Mouse (Mus musculus): ENCODE results near the gene Nup160. TPM values are rescaled to one million over a fixed set of nuclear protein-coding genes. Genes with fewer than 3 reads are reported as not detected.
A peak's percentile ranks its signal among the peaks of the same experiment; 100 is the strongest.

The Nup160 gene
- polyA plus RNA-seq, 1 experiment from 2014 or later = 63.9 TPM

DNA sequence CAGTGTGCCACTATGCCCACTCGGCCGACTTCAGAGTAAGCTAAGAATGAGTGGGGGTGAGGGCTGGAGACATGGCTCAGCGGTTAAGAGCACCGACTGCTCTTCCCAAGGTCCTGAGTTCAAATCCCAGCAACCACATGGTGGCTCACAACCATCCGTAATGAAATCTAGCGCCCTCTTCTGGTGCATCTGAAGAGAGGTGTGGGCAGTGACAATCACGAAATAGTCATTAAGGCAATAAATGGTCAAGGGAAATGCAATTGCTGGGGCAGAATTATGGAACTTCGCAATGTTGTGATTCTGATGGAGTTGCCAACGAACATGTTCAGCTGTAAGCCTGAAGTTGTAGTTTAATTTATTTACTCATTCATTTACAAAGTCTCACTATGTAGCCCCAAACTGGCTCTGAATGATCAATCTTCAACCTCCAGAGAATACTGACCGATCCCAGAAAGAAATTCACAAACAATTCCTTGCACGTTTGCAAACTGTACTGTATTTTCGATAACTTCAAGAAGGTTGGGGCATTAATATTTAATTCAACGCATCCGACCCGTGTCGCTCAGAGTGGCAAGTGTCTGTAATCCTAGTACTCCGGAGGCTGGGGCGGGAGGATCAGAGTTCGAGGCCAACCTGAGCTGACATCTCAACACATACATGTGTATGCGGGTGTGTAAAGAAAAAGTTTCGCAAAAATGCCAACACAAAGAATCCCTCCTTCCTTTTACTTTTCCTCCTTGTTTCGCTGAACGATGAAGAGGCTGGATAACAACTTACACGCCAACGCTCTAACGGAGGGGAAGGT is 1.4 kb downstream of the Nup160 start:
- 30% methylated on average over 26 of the region's 26 CpGs for WGBS
- TF ChIP-seq CTCF (IDR thresholded peaks at IDR 0.05; ENCODE audit: low read depth) = peak; percentile 55
- Histone ChIP-seq H3K4me2 (peak overlapping the region; percentile 78), H3K36me3 (ENCODE audit: insufficient read depth) (peaks cover 20% of the 10 kb centered on the region), H3K27me3 (ENCODE audit: insufficient read depth, low read length) (no peaks in the 10 kb centered on the region), H3K27ac (ENCODE audit: low read depth) (peak overlapping the region; percentile 96), H3K9me3 (ENCODE audit: low read depth, low read length) (no peaks in the 10 kb centered on the region), H3K9ac (peak overlapping the region; percentile 81), H3K4me1 (ENCODE audit: insufficient read depth) (peaks cover 5% of the 10 kb centered on the region), H3K4me3 (ENCODE audit: low read depth, low read length) (peak overlapping the region; percentile 85)
- DNase-seq = peak; percentile 47
- peak; percentile 42 for ATAC-seq (ENCODE audit: insufficient read depth)

DNA sequence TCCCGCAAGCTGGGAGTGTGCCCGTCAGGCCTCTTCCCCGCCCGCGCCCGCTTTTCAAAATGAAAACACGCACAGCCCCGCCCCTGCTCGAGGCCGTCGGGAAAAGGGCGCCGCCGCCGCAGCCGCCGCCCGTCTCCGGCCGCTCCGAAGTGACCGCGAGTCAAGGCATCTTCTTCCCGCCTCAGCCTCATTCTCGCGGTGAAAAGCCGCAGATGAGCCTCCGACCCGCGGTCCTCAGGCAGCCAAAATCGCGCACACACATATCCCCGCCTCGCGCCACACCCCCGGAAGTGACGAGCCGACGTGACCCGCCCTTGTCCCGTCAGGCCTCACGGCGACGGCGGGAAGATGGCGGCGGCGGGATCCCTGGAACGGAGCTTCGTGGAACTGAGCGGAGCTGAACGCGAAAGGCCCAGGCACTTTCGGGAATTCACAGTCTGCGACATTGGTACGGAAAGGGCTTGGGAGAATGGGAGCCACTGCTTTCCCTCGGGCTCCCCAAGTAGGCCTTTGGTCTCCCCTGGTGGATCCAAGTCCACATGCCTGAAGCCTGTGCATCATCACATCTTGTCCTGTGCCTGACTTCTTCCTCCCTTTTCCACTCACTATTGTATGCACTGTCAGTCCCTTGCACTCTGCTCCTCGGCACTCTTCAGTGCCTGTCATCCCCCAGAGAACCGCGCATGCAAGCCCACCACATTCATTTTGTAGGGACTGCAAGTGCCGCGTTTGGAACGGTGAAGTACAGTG is 2.2 kb downstream of the Nup160 start:
- under 1% methylated on average over 63 of the region's 63 CpGs for WGBS
- Histone ChIP-seq H3K9me3 (ENCODE audit: low read depth, low read length) (no peaks in the 10 kb centered on the region), H3K9ac (peak overlapping the region; percentile 81), H3K4me1 (ENCODE audit: insufficient read depth) (peaks cover 5% of the 10 kb centered on the region), H3K27me3 (ENCODE audit: insufficient read depth, low read length) (no peaks in the 10 kb centered on the region), H3K27ac (ENCODE audit: low read depth) (peak overlapping the region; percentile 96), H3K4me3 (ENCODE audit: low read depth, low read length) (peak overlapping the region; percentile 85), H3K36me3 (ENCODE audit: insufficient read depth) (peaks cover 27% of the 10 kb centered on the region), H3K4me2 (peak overlapping the region; percentile 78)
- DNase-seq (peak; percentile 98), ATAC-seq (ENCODE audit: insufficient read depth) (peak; percentile 99)
- TF ChIP-seq CTCF (IDR thresholded peaks at IDR 0.05; ENCODE audit: low read depth) = no peak

DNA sequence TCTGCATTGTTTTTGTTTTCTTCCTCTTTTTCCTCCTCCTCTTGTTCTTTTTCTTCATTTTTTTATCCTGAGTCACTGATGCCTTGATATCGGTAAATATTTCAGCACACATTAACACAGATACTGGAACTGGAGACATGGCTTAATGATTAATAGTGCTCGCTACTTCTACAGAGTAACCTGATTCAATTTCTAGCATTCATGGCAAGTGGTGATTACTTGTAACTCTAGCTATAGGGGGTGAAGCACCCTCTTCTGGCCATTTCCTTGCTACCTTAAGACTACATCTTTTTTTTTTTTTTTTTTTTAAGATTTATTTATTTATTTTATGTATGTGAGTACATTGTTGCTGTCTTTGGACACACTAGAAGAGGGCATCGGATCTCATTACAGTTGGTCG is 23.9 kb downstream of the Nup160 start:
- Histone ChIP-seq H3K4me3 (ENCODE audit: low read depth, low read length) (no peak overlapping the region), H3K36me3 (ENCODE audit: insufficient read depth) (peaks cover 94% of the 10 kb centered on the region), H3K27ac (ENCODE audit: low read depth) (no peak overlapping the region), H3K9ac (no peak overlapping the region), H3K4me2 (no peak overlapping the region), H3K27me3 (ENCODE audit: insufficient read depth, low read length) (no peaks in the 10 kb centered on the region), H3K9me3 (ENCODE audit: low read depth, low read length) (no peaks in the 10 kb centered on the region), H3K4me1 (ENCODE audit: insufficient read depth) (no peaks in the 10 kb centered on the region)
- no peak for TF ChIP-seq CTCF (IDR thresholded peaks at IDR 0.05; ENCODE audit: low read depth)
- ATAC-seq (ENCODE audit: insufficient read depth) = no peak
- 84% methylated on average over 4 of the region's 4 CpGs for WGBS
- no peak for DNase-seq

DNA sequence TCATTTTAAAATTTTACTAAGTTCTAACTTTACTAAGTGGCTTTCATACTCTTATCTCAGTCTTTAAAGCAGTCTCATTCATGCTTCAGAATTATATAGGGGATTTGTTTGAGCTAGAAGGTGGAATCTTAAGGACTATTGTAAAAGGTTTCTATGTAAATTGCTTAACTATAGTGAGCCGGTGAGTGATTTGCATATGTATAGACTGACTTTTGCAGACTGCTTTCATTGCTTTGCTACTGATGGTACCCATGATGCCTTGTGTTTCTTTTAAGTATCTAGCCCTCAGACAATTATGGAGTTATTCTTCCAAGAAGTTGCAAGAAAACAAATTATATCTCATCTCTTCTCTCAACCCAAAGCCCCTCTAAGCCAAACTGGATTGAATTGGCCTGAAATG is 31.5 kb downstream of the Nup160 start:
- Histone ChIP-seq H3K4me1 (ENCODE audit: insufficient read depth) (no peaks in the 10 kb centered on the region), H3K9me3 (ENCODE audit: low read depth, low read length) (no peaks in the 10 kb centered on the region), H3K4me2 (no peak overlapping the region), H3K36me3 (ENCODE audit: insufficient read depth) (peaks cover 94% of the 10 kb centered on the region), H3K27ac (ENCODE audit: low read depth) (no peak overlapping the region), H3K27me3 (ENCODE audit: insufficient read depth, low read length) (no peaks in the 10 kb centered on the region), H3K4me3 (ENCODE audit: low read depth, low read length) (no peak overlapping the region), H3K9ac (no peak overlapping the region)
- ATAC-seq (ENCODE audit: insufficient read depth) (no peak), DNase-seq (no peak)
- TF ChIP-seq CTCF (IDR thresholded peaks at IDR 0.05; ENCODE audit: low read depth) = no peak
- 94% methylated on average over 1 of the region's 1 CpGs for WGBS

DNA sequence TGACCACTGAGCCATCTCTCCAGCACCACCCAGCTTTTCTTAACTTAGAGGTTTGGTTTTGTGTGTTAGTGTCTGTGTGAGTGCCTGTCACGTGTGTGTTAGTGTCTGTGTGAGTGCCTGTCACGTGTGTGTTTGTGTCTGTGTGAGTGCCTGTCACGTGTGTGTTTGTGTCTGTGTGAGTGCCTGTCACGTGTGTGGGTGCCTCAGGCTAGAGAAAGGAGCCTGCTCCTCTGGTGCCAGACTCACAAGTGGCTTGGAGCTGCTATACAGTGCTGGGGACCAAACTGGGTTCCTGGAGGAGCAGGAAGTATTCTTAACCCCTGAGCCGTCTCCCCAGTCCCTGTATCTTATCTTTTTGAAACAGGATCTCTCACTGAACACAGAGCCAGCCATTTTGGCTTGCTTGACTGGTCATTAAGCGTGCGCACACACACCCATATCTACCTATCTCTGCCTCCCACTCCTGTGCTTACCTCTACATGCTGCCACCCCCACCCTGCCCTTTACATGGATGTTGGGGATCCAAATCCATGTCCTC is 38.6 kb downstream of the Nup160 start:
- no peak for TF ChIP-seq CTCF (IDR thresholded peaks at IDR 0.05; ENCODE audit: low read depth)
- WGBS = 81% methylated on average over 7 of the region's 7 CpGs
- Histone ChIP-seq H3K27me3 (ENCODE audit: insufficient read depth, low read length) (no peaks in the 10 kb centered on the region), H3K36me3 (ENCODE audit: insufficient read depth) (peaks cover 86% of the 10 kb centered on the region), H3K27ac (ENCODE audit: low read depth) (no peak overlapping the region), H3K4me3 (ENCODE audit: low read depth, low read length) (no peak overlapping the region), H3K9ac (no peak overlapping the region), H3K4me2 (no peak overlapping the region), H3K4me1 (ENCODE audit: insufficient read depth) (no peaks in the 10 kb centered on the region), H3K9me3 (ENCODE audit: low read depth, low read length) (no peaks in the 10 kb centered on the region)
- DNase-seq = no peak
- ATAC-seq (ENCODE audit: insufficient read depth) = peak; percentile 58

DNA sequence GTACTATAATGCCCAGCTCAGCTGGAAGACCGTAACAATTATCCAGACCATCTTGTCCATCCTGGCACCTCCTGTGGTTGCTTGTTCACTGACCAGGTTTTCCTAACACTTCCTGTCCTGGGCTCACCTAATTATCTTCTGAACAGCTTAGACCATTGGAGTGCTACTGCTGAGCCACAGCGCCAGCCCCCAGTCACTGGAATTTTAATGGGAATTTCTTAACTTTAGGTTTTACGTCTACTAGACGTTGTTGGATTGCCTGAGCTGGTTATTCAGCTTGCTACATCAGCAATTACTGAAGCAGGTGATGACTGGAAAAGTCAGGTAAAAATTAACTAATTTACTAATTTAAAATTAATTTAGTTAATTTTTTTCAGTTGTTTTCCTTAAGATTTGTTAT is 40.4 kb downstream of the Nup160 start:
- H3K27me3 ChIP-seq (ENCODE audit: insufficient read depth, low read length) = no peaks in the 10 kb centered on the region
- H3K9ac ChIP-seq = no peak overlapping the region
- DNase-seq (no peak), ATAC-seq (ENCODE audit: insufficient read depth) (no peak)
- H3K9me3 ChIP-seq (ENCODE audit: low read depth, low read length) = no peaks in the 10 kb centered on the region
- H3K4me2 ChIP-seq = no peak overlapping the region
- no peak for TF ChIP-seq CTCF (IDR thresholded peaks at IDR 0.05; ENCODE audit: low read depth)
- H3K27ac ChIP-seq (ENCODE audit: low read depth) = no peak overlapping the region
- H3K36me3 ChIP-seq (ENCODE audit: insufficient read depth) = peaks cover 85% of the 10 kb centered on the region
- WGBS = 94% methylated on average over 4 of the region's 4 CpGs
- H3K4me3 ChIP-seq (ENCODE audit: low read depth, low read length) = no peak overlapping the region
- no peaks in the 10 kb centered on the region for H3K4me1 ChIP-seq (ENCODE audit: insufficient read depth)

DNA sequence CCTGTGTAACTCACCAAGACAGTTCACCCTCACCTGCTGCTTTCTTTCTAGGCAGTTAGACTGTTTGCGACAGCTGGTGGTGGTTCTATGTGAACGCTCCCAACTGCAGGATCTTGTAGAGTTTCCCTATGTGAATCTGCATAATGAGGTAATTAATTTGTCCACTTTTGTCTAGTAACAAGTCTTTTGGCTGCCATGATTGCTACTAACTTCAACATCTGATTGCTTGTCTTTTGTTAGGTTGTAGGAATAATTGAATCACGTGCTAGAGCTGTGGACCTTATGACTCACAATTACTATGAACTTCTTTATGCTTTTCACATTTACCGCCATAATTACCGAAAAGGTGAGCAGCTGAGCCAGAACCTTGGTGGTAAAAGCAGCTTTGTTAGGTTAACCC is 40.9 kb downstream of the Nup160 start:
- peaks cover 85% of the 10 kb centered on the region for H3K36me3 ChIP-seq (ENCODE audit: insufficient read depth)
- DNase-seq (no peak), ATAC-seq (ENCODE audit: insufficient read depth) (no peak)
- no peak overlapping the region for H3K4me3 ChIP-seq (ENCODE audit: low read depth, low read length)
- H3K27ac ChIP-seq (ENCODE audit: low read depth) = no peak overlapping the region
- H3K9ac ChIP-seq = no peak overlapping the region
- H3K27me3 ChIP-seq (ENCODE audit: insufficient read depth, low read length) = no peaks in the 10 kb centered on the region
- TF ChIP-seq CTCF (IDR thresholded peaks at IDR 0.05; ENCODE audit: low read depth) = no peak
- H3K4me1 ChIP-seq (ENCODE audit: insufficient read depth) = no peaks in the 10 kb centered on the region
- no peak overlapping the region for H3K4me2 ChIP-seq
- no peaks in the 10 kb centered on the region for H3K9me3 ChIP-seq (ENCODE audit: low read depth, low read length)
- WGBS = 94% methylated on average over 5 of the region's 5 CpGs
